Mouse (Mus musculus) G1E-ER4 (cell line): ENCODE measurements around the gene Mcrip1. TPM values are rescaled to one million over a fixed set of nuclear protein-coding genes. Genes with fewer than 3 reads are reported as not detected.

Experiments used
- GATA1 ChIP-seq: IDR thresholded peaks from one replicate; pipeline ENCODE4 v1.8.0; 2012; ENCODE audit warnings: low read length, inconsistent platforms
- polyA plus RNA-seq: library from polyadenylated mRNA; stranded (reverse); fragments of >175 nt; gene quantifications from 2 replicates; pipeline ENCODE4 v1.2.3, GENCODE M21; 2012

The Mcrip1 gene
- polyA plus RNA-seq, 1 experiment, result 170 TPM

DNA sequence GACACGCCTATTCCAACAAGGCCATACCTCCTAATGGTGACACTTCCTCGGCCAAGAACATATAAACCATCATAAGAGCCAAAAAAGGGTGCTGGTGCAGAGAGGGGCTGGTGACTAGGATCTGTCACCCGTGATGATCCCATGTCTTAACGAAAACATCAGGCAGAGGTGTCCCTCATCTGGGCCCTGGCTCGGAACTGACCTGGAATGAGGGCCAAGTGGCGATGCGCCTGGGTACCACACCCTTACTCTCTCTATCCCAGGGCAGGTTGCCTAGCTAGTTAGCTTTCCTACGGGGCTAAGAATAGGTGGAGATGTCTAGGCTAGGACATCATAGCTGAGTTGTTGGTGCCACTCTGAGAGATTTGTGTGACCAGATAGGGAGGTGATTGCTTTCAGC, 15.4 kb downstream of the Mcrip1 start:
- no peak for TF ChIP-seq GATA1

DNA sequence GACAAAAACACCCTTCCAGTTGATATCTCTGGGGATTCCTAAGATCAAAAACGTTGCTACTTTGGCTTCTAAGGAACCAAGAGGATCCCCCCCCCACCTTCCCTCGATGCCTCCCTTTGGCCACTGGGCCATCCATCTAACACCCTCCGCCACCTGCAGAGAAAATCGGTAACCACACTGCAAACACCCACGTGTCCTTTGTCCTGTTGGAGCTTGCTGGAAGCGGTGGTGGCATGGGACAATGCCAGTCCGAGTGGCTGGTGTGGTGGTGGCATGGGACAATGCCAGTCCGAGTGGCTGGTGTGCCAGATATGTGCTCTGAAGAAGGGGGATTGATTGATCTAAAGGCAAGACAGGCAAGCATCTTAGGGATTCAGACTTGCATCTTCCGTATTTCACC, 17.9 kb downstream of the Mcrip1 start:
- no peak for TF ChIP-seq GATA1

DNA sequence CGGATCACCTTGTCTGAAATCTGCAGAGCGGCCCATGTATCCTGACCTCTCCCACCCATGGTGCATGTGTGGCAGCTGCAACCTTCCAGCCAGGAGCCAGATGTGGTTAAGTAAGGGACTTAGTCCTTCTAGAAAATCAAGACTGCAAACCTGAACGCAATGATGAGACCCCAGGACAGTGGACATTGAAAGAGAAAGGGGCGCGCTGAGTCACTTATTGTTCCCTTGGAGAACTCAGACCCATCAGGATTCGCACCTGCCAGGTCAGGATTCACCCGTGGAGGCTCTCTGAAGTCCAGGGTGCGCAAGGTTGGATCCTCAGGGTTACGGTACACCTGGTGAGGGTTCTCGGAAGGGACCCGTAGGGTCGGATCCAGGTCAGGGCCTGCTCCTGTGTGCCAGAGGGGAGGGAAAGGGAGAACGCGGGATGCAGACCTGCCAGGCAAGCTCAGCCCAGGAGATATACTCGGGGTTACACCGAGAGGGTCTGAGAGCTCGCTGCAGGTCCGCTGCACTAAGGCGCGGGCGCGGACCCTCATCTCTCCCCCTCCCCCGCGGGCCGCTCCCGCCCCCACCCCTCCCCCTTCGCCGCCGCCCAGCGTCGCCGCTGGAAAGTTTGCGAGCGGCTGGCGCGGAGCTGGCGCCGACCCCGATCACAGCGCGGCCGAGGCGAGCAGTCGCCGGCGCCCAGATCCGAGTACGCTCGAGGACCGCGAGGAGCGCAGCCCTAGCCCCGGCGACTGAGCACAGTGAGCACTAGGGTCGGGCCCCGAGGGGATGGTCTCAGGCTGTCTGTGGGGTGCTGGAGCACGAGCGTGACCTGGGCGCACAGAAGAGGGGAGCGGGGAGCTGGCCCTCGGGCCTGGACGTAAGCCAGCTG, 19.2 kb downstream of the Mcrip1 start, which contains the start of gene Gcgr:
TSS of gene Gcgr (plus strand) at position 615 of the 880 bp plus-strand sequence.
- no peak for TF ChIP-seq GATA1

DNA sequence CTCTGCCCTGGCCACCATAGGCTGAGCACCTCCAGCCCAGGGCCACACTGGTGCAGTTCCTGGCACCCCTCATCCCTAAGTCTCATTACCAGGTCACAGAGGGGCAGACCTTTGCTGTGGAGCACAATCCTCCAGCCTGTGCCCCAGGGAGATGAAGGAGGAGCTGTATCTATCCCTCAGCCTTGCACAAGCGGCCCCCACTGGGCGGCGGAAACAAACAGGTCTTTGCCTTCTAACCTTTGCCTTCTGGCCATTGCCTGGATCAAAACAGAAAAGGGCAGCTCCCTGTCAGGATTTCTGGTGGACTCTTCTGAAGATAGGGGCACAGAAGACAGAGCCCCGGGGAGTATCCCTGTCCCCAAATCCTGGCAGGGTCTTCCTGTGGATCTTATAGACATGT, 20.6 kb downstream of the Mcrip1 start:
- TF ChIP-seq GATA1, result no peak

DNA sequence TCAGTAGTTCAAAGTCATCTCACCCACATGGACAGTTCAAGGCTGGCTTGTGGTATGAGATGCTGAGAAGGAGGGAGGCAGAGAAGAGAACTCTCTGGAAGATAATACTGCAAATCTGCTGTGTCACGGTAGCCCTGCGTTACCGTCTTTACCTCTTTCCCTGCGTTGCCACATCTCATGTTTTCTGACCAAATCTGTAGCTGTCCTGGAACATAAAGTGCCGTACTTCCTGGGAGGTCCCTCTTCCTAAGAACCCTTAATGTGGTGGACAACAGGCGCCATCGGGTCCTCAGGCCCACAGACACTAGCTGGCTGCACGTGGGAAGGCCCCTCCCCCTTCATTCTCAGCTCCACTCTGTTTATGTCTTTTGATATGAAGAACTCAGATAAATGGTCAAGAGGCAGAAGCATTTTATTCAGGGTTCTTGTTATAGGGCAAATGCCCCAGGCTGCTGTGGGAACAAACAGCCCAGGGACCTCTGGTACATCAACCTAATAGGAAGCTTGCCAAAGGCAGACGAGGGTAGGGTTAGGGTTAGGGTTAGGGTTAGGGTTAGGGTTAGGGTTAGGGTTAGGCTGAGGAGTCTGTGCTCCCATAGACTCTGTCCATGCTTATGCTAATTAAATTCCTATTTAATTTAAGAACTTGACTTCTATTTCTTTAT, 21.7 kb downstream of the Mcrip1 start:
- no peak for TF ChIP-seq GATA1

DNA sequence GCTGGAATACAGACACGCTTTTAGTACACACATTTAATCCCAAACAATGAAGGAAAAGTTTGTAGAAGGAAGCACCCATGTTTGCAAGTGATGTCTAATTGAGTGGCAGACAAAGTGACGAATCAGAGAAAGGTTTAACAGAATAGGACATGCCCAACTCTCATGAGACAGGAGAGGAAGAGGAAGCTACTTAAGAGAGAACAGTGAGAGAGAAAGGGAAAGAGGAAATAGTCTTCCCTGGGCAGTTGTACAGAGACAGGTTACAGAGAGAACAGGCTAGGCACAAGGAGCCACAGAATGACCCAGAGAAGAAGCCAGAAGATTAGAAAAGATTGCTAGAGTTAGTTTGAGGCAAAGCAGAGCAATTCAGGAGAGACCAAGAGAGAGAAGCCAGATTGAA, 23.6 kb downstream of the Mcrip1 start:
- TF ChIP-seq GATA1, result no peak

DNA sequence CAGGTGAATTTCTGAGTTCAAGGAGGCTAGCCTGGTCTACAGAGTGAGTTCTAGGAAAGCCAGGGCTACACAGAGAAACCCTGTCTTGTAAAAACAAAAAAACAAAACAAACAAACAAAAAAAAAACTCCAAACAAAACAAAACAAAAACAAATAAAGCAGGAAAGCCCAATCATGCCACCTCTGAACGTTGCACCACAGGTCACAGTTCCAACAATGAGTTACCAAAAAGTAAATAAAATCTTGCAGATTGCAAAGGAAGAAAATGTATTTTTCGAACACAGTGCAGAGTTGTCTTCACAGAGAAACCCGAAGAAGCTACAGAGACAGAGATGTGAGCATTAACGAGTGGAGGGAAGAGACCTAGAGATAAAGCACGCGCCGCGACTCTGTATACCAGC, 26.9 kb downstream of the Mcrip1 start:
- TF ChIP-seq GATA1, result no peak

DNA sequence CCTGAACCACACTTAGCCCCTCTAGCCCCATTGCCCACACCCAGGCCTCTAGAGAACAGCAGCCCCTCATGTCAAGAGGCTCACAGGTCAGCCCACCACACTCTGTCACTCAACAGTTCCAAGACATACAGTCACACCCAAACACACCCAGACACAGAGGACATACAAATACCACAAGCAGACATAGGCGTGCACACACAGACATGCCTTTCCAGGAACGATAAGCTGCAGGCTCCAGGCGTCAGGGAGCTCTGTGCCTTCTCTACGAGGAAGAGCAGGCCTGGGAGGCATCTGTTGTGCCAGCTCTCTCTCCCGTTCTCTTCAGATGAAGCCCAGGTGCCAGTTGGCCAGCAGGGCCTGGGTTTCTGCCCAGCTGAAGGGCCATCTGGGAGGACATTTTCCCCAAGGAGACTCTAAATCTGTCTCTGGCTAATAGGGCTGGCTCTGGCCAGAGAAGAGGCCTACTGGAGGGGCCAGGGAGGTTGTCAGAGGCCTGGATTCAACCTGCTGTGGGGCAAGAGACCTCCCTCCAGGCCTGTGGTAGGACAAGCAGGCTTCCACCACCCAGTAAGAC, 28.5 kb downstream of the Mcrip1 start:
- no peak for TF ChIP-seq GATA1

DNA sequence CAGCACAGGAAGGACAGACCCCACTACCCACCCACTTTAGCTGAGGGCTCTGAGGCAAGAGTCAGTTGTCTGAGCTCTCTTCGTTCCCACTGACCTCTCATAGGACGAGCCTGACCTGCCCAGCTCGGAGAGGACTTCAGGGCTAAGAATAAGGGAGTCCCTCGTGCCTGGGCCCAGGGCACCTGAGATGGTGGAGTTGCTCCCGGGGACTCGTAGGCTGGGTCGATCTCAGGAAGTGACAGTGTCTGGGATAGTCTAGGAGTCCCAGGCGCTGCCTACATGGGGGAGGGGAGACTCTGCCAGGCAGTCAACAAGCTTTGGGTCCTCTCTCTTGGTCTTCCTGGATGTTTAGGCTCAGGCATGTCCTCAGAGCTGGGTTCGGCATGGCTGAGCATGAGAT, 29.0 kb downstream of the Mcrip1 start:
- TF ChIP-seq GATA1, result no peak

DNA sequence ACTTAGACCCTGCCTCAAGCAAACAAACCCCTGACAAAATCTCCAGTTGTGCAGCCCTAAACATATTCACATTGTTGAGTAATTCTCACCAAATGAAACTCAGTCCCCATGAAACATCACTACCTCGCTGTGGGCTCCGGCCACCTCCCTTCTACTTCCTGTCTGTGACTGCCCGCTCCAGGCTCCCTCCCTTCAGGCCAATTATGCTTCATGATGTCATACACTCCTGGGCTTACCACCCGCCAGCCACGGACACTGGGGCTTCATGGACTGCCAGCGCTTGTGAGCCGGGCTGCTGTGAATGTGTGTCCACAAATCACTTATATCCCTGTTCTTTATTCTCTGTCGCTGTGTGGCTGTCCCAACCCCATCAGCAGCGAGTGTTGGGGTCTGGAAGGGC, 29.8 kb downstream of the Mcrip1 start:
- TF ChIP-seq GATA1, result no peak

DNA sequence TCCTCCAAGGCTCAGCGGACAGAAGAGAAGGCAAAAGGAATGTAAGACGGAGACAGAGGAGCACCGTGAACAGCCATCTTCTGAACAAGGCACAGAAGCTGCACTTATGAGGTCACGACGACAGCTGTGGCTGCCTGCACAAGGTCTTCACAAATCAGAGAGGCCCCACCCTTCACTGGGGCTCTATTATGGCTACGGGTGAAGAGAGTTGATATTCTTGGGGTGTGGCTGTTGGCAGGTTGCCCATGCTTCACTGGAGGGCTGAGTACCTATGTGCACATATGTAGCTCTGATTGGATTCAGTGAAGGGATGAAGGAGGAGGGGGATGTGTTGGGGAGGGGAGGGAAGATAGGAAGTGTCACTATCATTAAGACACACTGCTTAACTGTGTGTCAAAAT, 31.0 kb downstream of the Mcrip1 start:
- no peak for TF ChIP-seq GATA1

DNA sequence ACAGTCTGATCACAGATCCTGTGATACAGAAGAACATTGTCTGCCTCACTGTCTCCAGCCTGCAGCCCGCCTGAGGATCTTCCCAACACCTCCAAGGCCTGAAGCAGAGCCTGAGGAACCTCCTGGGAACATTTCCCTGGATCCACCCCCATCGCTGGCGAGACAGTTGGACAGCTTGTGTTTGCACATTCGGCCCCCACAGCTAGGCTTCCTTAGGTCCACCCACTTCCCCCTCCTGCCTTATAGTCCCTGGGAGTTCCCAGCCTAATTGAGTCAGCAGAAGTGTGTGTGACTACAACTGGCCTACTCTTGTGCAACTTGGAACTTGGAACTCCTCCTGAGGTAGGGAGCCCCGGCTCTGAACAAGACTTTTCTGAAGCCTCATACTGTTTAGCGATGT, 31.5 kb downstream of the Mcrip1 start:
- TF ChIP-seq GATA1, result no peak

DNA sequence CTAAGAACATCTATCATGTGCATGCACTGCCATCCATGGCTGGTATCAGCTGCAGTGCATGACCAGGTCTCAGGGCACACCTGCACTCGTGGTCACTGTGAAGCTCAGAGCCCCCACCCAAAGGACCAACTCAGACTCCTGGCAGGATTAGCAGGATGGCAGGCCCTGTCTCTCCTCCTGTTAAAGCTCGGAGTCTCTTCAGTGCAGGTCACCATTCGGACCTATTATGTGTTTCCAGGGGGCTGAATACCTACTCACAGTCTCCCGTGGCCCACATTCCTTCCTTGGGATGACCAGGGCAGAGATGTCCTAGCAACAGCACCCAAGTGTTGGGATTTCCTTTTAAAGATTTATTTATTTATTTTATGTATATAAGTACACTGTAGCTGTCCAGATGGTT, 32.4 kb downstream of the Mcrip1 start:
- TF ChIP-seq GATA1, result no peak

DNA sequence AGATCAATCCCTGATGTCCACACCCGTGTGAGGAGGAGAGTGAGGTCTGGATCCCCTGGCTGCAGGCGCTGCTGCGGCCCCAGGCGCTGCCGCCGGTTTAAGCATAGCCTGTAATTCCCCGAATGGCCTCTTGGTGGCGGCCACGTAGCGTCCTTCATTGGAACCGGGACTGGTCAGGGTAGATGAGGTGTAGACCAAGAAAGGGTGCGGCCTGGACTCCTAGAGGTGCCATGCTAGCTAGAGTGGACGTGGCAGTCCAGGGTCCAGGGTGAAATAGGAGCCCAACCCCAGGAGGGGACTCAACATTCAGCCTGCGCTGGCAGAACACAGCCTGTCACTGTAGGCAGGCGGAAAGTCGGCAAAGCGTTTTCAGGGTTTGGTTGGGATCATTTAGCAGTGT, 33.9 kb downstream of the Mcrip1 start:
- no peak for TF ChIP-seq GATA1

DNA sequence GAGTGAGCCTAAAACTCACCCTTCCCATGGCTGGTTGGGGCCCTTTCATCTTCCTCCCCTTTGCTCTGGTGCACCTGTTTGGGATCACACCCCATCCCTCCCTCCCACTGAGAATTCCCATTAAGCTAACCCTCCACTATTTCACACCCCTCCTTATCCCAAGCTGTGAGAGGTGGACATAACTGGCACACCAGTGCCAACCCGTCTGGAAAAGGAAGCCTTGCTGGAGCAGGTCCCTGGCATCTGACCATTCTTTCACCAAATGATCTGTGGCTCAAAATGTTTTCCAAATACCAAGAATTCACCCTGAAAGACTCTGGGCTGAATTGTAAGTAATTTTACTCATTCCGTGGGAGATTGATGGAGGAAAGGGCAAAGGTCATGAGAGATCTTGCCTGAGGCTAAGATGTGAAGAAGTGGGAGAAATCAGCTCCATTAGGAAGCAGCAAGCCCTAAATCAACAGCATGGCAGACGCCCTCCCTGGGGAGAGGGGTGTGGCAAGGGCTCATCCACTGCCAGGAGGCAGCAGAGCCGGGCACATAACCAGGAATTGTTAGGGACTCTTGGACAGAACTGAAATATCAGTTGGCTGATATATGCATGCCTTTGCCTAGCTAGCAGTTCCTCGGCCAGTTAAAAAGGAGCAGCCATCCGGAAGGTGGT, 36.6 kb downstream of the Mcrip1 start:
- no peak for TF ChIP-seq GATA1
